Mouse (Mus musculus): ENCODE results near the gene Gm16503. TPM values are rescaled to one million over a fixed set of nuclear protein-coding genes. Genes with fewer than 3 reads are reported as not detected.
"Not testable (repeated sequence)": the region's sequence is repeated elsewhere in the genome, so short reads cannot be mapped to it uniquely, and the experiment has no call there.

Gene Gm16503
- polyA plus RNA-seq, 1 experiment from 2014 or later: 0.64 TPM

- not testable (repeated sequence) for ATAC-seq (ENCODE audit: low read depth); H3K27ac ChIP-seq (replicated peaks); H3K27me3 ChIP-seq; H3K9me3 ChIP-seq; H3K4me1 ChIP-seq (replicated peaks); H3K4me3 ChIP-seq; H3K4me2 ChIP-seq; H3K36me3 ChIP-seq; H3K9ac ChIP-seq
- WGBS: 63% methylated on average over 1 of the region's 1 CpGs
Measured at GRCm38 (mm10) chr4:147556921-147557320, 16.9 kb downstream of the Gm16503 start.

GRCm38 (mm10) chr4:147558011-147558410 lies 18.0 kb downstream of the Gm16503 start:
- not testable (repeated sequence) for H3K4me2 ChIP-seq; H3K36me3 ChIP-seq; H3K27me3 ChIP-seq; H3K27ac ChIP-seq (replicated peaks); H3K9me3 ChIP-seq; H3K4me3 ChIP-seq; ATAC-seq (ENCODE audit: low read depth); H3K4me1 ChIP-seq (replicated peaks); H3K9ac ChIP-seq

- H3K4me1 ChIP-seq (replicated peaks); H3K4me3 ChIP-seq; H3K27ac ChIP-seq (replicated peaks); H3K36me3 ChIP-seq; H3K27me3 ChIP-seq; ATAC-seq (ENCODE audit: low read depth); H3K9ac ChIP-seq; H3K4me2 ChIP-seq: not testable (repeated sequence)
- WGBS: 59% methylated on average over 1 of the region's 1 CpGs
- H3K9me3 ChIP-seq: 0 out of 2 replicates have a peak, but pooled peaks cover 13% of the 10 kb centered on the region
Measured at GRCm38 (mm10) chr4:147559096-147559495, 19.1 kb downstream of the Gm16503 start.

GRCm38 (mm10) chr4:147565426-147566220 lies 25.6 kb downstream of the Gm16503 start:
- H3K4me2 ChIP-seq: no peak overlapping the region
- peaks cover 28% of the 10 kb centered on the region; the same call in 1 of the 2 replicates for H3K9me3 ChIP-seq
- no peak overlapping the region for H3K4me3 ChIP-seq
- H3K9ac ChIP-seq: no peak overlapping the region
- no peak overlapping the region for H3K27ac ChIP-seq (replicated peaks)
- WGBS: 74% methylated on average over 6 of the region's 6 CpGs
- H3K4me1 ChIP-seq (replicated peaks): no peaks in the 10 kb centered on the region
- no peaks in the 10 kb centered on the region for H3K36me3 ChIP-seq
- no peaks in the 10 kb centered on the region for H3K27me3 ChIP-seq
- no peak for ATAC-seq (ENCODE audit: low read depth)

GRCm38 (mm10) chr4:147571156-147571555 lies 31.1 kb downstream of the Gm16503 start:
- H3K36me3 ChIP-seq; H3K9ac ChIP-seq; H3K27ac ChIP-seq (replicated peaks); ATAC-seq (ENCODE audit: low read depth); H3K4me1 ChIP-seq (replicated peaks); H3K4me3 ChIP-seq; H3K4me2 ChIP-seq; H3K27me3 ChIP-seq: not testable (repeated sequence)
- WGBS: 87% methylated on average over 8 of the region's 8 CpGs
- H3K9me3 ChIP-seq: peaks cover 21% of the 10 kb centered on the region

GRCm38 (mm10) chr4:147579371-147579770 lies 39.4 kb downstream of the Gm16503 start:
- ATAC-seq (ENCODE audit: low read depth); H3K27me3 ChIP-seq; H3K9ac ChIP-seq; H3K4me3 ChIP-seq; H3K4me2 ChIP-seq; H3K36me3 ChIP-seq; H3K27ac ChIP-seq (replicated peaks); H3K4me1 ChIP-seq (replicated peaks): not testable (repeated sequence)
- 93% methylated on average over 4 of the region's 4 CpGs for WGBS
- peaks cover 38% of the 10 kb centered on the region for H3K9me3 ChIP-seq

- Histone ChIP-seq H3K4me2 (no peak overlapping the region), H3K9me3 (peaks cover 39% of the 10 kb centered on the region), H3K27me3 (no peaks in the 10 kb centered on the region), H3K9ac (no peak overlapping the region), H3K36me3 (no peaks in the 10 kb centered on the region), H3K4me1 (replicated peaks) (no peaks in the 10 kb centered on the region), H3K27ac (replicated peaks) (no peak overlapping the region), H3K4me3 (no peak overlapping the region)
- ATAC-seq (ENCODE audit: low read depth): no peak
- WGBS: 66% methylated on average over 1 of the region's 1 CpGs
Measured at GRCm38 (mm10) chr4:147586511-147587473, 46.8 kb downstream of the Gm16503 start.

Other genes starting within 250 kb of the Gm16503 start
- 0.20 TPM in 1 of 2 replicates, not detected in the other for gene Zfp988, start 234.5 kb upstream of the Gm16503 start, polyA plus RNA-seq (2015; fragmentation: Nextera tagmentation; extraction: Ambion mirVana)
- gene Zfp978, start 178.9 kb upstream of the Gm16503 start, polyA plus RNA-seq (2015; fragmentation: Nextera tagmentation; extraction: Ambion mirVana): not detected in 2 replicates
- 4.2 and 4.8 TPM in 2 replicates for gene Zfp982, start 47.8 kb upstream of the Gm16503 start, polyA plus RNA-seq (2015; fragmentation: Nextera tagmentation; extraction: Ambion mirVana)
- gene Zfp985, start 13.1 kb downstream of the Gm16503 start, polyA plus RNA-seq (2015; fragmentation: Nextera tagmentation; extraction: Ambion mirVana): 0.14 and 0.18 TPM in 2 replicates
- gene Zfp979, start 102.3 kb downstream of the Gm16503 start, polyA plus RNA-seq (2015; fragmentation: Nextera tagmentation; extraction: Ambion mirVana): 2.3 and 2.5 TPM in 2 replicates
- gene Zfp534, start 162.3 kb downstream of the Gm16503 start, polyA plus RNA-seq (2015; fragmentation: Nextera tagmentation; extraction: Ambion mirVana): not detected in 2 replicates

Data from neural tube, embryonic 13.5 days (tissue).